Mouse (Mus musculus) neutrophil, adult 83 days (primary cell): ENCODE measurements around the gene Epo. TPM values are rescaled to one million over a fixed set of nuclear protein-coding genes. Genes with fewer than 3 reads are reported as not detected.

Source experiments
- total RNA-seq, 2 experiments: library from RNA; stranded (reverse); gene quantifications; one replicate each; pipeline ENCODE4 v1.2.4; 2023

Epo gene
- total RNA-seq, result not detected

GRCm38 (mm10) chr5:137533117-137533827 lies at the start of gene Epo, which contains the start of gene Gnb2:
Epo (minus strand) TSS chr5:137533242.
Gnb2 (minus strand) TSS chr5:137533510.

DNA sequence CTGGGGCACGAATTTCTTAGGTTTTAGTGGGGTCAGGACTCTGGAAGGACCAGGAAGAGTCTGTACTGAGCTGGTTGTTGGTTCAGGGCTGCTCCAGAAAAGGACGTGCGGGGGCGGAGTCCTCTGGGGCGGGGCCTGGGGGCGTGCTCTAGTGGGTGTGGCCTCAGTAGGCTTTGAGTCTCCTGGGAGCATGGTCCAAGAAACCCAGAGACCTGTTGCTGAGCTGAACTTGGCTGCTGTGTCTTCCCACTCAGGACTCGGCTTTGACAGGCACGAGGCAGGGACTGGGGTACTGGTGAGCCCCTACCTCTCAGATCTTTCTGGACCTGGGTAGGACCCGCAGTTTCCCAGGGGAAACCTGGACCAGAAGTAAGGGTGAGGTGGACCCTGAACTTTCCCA lies 36.6 kb upstream of the Epo start, which contains the start of gene Tfr2:
Gene Tfr2 (plus strand): TSS at position 176 of the 400 bp plus-strand sequence.

DNA sequence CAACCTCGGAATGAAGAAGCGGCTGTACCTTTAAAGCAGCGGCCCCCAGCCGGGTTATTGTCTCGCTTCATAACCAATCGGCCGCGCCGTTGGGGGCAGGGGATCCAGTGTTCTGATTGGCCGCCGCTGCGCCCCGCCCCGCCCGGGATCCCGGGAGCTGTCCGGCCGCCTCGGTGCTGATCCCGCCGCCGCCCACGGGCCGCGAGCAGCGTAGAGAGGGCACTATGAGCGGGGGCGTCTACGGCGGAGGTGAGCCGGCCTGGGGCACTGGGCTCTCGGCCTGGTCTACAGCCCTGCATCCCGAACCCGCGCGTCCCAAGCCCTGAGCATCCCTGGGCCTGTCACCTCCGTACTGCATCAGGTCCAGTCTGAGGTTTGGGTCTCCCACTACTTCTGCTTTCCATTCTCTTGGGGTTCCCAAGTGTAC lies 20.4 kb upstream of the Epo start, which contains the start of gene Actl6b:
Gene Actl6b (plus strand): TSS at position 107 of the 427 bp plus-strand sequence.

GRCm38 (mm10) chr5:137518436-137518835 lies 14.6 kb downstream of the Epo start, which contains the start of gene Gigyf1:
Gigyf1 (plus strand) TSS chr5:137518548.

DNA sequence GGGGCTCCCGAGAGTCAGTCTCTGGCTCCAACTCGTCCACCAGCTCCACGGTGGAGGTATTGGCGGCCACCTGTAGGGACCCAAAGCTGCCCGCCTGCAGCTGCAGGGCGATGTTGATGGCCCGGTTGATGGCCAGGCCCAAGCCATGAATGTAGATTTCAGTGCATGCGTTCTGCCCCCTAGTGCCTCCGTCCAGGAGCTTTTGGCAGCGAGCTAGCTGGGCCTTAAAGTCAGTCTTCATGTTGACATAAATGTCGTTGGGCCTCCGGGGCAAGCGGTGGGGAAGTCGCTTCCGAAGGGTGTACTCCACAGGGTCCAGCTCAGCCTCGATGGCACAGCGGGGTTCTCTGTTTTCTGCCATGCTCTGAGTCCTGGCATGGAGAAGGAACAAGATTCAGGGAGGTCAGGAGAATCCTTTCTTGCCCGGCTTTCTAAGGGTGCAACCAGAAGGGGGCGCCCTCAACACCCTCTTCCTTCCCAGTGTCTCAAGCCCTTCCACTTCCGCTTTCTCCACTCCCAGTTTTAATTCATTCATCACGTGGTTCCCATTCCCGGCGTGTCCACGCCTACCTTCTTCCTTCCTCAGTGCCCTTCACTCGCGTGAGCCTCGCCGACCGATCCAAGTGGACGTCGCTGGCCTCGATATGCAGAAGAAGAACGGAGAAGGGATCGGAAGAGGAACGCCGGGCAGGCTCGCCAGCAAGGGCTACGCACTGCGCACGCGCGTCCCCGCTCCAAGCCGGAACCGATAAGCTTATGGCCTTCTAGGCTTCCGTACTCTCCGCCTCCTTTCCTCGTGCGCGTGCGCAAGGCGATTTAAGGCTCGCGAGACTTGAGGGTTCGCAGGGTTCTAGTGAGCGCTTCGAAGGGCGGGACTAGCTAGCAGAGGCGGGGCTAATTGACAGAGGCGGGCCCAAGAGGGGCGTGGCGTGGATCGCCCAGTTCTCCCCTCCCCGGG lies 31.1 kb downstream of the Epo start, which contains the start of gene Pop7:
Gene Pop7 (minus strand): TSS at position 810 of the 958 bp plus-strand sequence.

DNA sequence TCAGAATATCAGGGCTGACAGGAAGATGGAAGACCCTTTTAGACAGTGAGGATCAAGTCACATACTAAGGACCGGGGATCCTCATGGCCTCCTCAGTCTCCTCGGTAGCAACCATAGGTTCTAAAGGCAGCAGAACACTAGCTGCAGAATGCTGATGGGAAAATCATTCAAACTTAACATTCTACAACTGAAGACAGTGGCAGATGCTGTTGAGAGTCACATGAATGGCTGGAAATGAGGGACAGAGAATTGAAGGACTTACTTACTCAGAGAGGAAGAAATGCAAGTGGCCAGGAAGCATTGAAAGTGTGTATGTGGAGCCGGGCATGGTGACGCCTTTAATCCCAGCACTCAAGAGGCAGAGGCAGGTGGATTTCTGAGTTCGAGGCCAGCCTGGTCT lies 56.1 kb downstream of the Epo start, which contains the start of gene Zan:
Gene Zan (minus strand): TSS at position 101 of the 400 bp plus-strand sequence.

Other genes with a start within 250 kb of the Epo start
- gene Ache, start 245.7 kb downstream of the Epo start, total RNA-seq, result 10 to 100 TPM in 1 of 2 experiments, 1 to 10 TPM in 1; 7.4 to 13.1 TPM
- 1 to 10 TPM; 3.5 to 4.1 TPM for gene Ufsp1, start 238.6 kb downstream of the Epo start, total RNA-seq
- 100 to 1,000 TPM; 195 to 241 TPM for gene Srrt, start 225.6 kb downstream of the Epo start, total RNA-seq
- gene Trip6, start 218.8 kb downstream of the Epo start, total RNA-seq, result 10 to 100 TPM in 1 of 2 experiments, 1 to 10 TPM in 1; 7.9 to 12.1 TPM
- gene Slc12a9, start 199.6 kb downstream of the Epo start, total RNA-seq, result 10 to 100 TPM; 33.5 to 41.1 TPM
- under 1 TPM in 1 of 2 experiments, not detected in 1; 0.13 TPM for gene Ephb4, start 183.1 kb downstream of the Epo start, total RNA-seq
- gene Zan, start 56.2 kb downstream of the Epo start, total RNA-seq, result under 1 TPM; 0.02 to 0.29 TPM
- 10 to 100 TPM; 13.8 to 19.8 TPM for gene Pop7, start 30.7 kb downstream of the Epo start, total RNA-seq
- gene Gigyf1, start 14.7 kb downstream of the Epo start, total RNA-seq, result 10 to 100 TPM; 50.9 to 52.3 TPM
- 100 to 1,000 TPM; 921 to 972 TPM for gene Gnb2, start 268 bp upstream of the Epo start, total RNA-seq
- gene Actl6b, start 20.3 kb upstream of the Epo start, total RNA-seq, result not detected
- gene Tfr2, start 36.6 kb upstream of the Epo start, total RNA-seq, result 10 to 100 TPM in 1 of 2 experiments, 1 to 10 TPM in 1; 7.0 to 11.2 TPM
- 10 to 100 TPM; 46.3 to 50.4 TPM for gene Mospd3, start 67.8 kb upstream of the Epo start, total RNA-seq
- gene Pcolce, start 80.5 kb upstream of the Epo start, total RNA-seq, result 1 to 10 TPM in 1 of 2 experiments, under 1 TPM in 1; 0.84 to 4.0 TPM
- under 1 TPM in 1 of 2 experiments, not detected in 1; 0.26 TPM for gene Fbxo24, start 95.8 kb upstream of the Epo start, total RNA-seq
- 100 to 1,000 TPM; 217 to 232 TPM for gene Lrch4, start 95.9 kb upstream of the Epo start, total RNA-seq
- 10 to 100 TPM; 44.5 to 45.7 TPM for gene Gm20605, start 95.9 kb upstream of the Epo start, total RNA-seq
- gene Sap25, start 108.1 kb upstream of the Epo start, total RNA-seq, result 10 to 100 TPM; 74.3 to 76.8 TPM
- gene Irs3, start 112.5 kb upstream of the Epo start, total RNA-seq, result not detected
- 10 to 100 TPM; 27.2 to 29.2 TPM for gene Agfg2, start 151.5 kb upstream of the Epo start, total RNA-seq
- gene Nyap1, start 208.4 kb upstream of the Epo start, total RNA-seq, result under 1 TPM; 0.83 to 0.93 TPM
- gene Tsc22d4, start 212.5 kb upstream of the Epo start, total RNA-seq, result 100 to 1,000 TPM; 265 to 295 TPM
- 10 to 100 TPM; 26.5 to 32.9 TPM for gene Ppp1r35, start 245.6 kb upstream of the Epo start, total RNA-seq